Mouse (Mus musculus) embryonic fibroblast, embryonic 13.5 days (primary cell): Measurements from ENCODE around the gene Aoc3.

Experiments used
- CTCF ChIP-seq: IDR thresholded peaks from 2 replicates; pipeline ENCODE4 v1.5.1; 2011; ENCODE audit warnings: mild to moderate bottlenecking, control low read depth, low read length, moderate library complexity, borderline replicate concordance; ENCODE audit not compliant: insufficient read depth
- POLR2A ChIP-seq: IDR thresholded peaks from 2 replicates; pipeline ENCODE4 v1.6.1; 2011; ENCODE audit warnings: low read depth, mild to moderate bottlenecking, control low read depth, low read length, moderate library complexity

GRCm38 (mm10) chr11:101300881-101301280 is 29.5 kb upstream of the Aoc3 start:
- TF ChIP-seq POLR2A (no peak), CTCF (no peak)
